Mouse (Mus musculus) kidney, adult 2 months (tissue): ENCODE data around the gene Rab3gap1. TPM values are rescaled to one million over a fixed set of nuclear protein-coding genes. Genes with fewer than 3 reads are reported as not detected.

ENCODE experiments used
- DNase-seq: peaks from one replicate; pipeline ENCODE4 v3.0.0; 2021
- H3K27ac ChIP-seq: fragments of 200-500 bp; 2 replicates; pipeline ENCODE4 v1.5.1; 2012; ENCODE audit warnings: low read depth, low read length, control low read depth, inconsistent platforms; ENCODE audit not compliant: insufficient read depth
- H3K27me3 ChIP-seq: fragments of 200-500 bp; replicated peaks from 2 replicates; pipeline ENCODE4 v1.6.1; 2012; ENCODE audit warnings: mild to moderate bottlenecking, moderate library complexity, low read length, inconsistent platforms; ENCODE audit not compliant: control insufficient read depth, insufficient read depth
- H3K36me3 ChIP-seq: fragments of 200-500 bp; 2 replicates; pipeline ENCODE4 v1.6.1; 2012; ENCODE audit warnings: mild to moderate bottlenecking, moderate library complexity, low read length, inconsistent platforms; ENCODE audit not compliant: control insufficient read depth, insufficient read depth
- H3K4me1 ChIP-seq: fragments of 200-500 bp; 2 replicates; pipeline ENCODE4 v1.6.1; 2011; ENCODE audit warnings: low read length; ENCODE audit not compliant: control insufficient read depth, insufficient read depth
- H3K4me3 ChIP-seq: fragments of 200-500 bp; 2 replicates; pipeline ENCODE4 v1.5.1; 2011; ENCODE audit warnings: mild to moderate bottlenecking, low read depth, low read length, control low read depth; ENCODE audit not compliant: insufficient read depth
- CTCF ChIP-seq: fragments of 200-500 bp; conservative IDR thresholded peaks from 2 replicates; pipeline ENCODE4 v1.5.1; 2011; ENCODE audit warnings: low read depth, mild to moderate bottlenecking, control low read depth, low read length, moderate library complexity, mixed read lengths; ENCODE audit not compliant: insufficient read depth, insufficient read length
- POLR2A ChIP-seq: fragments of 200-500 bp; IDR thresholded peaks from one replicate; pipeline ENCODE4 v1.6.1; 2011; ENCODE audit warnings: low read depth, low read length, control low read depth
- WGBS: fragments of 180-500 bp; shearing (Covaris S2); methylation state at CpG from one replicate; pipeline ENCODE4 v1.1.7; 2018; 5-methylcytosine and 5-hydroxymethylcytosine counted together
- polyA plus RNA-seq: library from polyadenylated mRNA; depleted of rRNA; stranded (reverse); fragments of >200 nt; gene quantifications from 2 replicates; pipeline ENCODE4 v1.2.3, GENCODE M21; 2012; rRNA removed

The Rab3gap1 gene
- polyA plus RNA-seq, 1 experiment = 16.4 TPM

DNA sequence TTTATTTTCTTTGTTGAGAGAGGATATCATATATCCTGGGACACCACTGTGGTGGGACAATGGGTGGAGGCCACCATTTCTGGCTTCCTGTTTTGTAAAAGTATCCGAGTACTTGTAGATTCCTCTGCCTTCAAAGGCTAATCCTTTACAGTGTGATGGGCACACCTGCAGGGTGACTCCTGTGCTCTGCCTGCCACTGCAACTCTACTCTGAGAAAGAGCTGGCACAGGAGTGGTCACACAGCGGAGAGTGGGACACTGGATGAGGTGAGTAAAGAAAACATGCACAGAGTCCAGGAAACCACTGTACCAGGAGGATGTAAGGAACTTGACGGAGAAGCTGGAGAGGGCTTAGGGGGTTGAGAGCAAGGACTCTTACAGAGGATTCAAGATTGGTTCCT is 113.7 kb downstream of the Rab3gap1 start:
- TF ChIP-seq POLR2A (no peak), CTCF (no peak)
- H3K4me1 ChIP-seq = no peaks in the 10 kb centered on the region
- no peak for DNase-seq
- H3K4me3 ChIP-seq = no peak overlapping the region
- WGBS = 82% methylated on average over 3 of the region's 3 CpGs
- no peaks in the 10 kb centered on the region for H3K27me3 ChIP-seq
- no peak overlapping the region for H3K27ac ChIP-seq
- no peaks in the 10 kb centered on the region for H3K36me3 ChIP-seq

DNA sequence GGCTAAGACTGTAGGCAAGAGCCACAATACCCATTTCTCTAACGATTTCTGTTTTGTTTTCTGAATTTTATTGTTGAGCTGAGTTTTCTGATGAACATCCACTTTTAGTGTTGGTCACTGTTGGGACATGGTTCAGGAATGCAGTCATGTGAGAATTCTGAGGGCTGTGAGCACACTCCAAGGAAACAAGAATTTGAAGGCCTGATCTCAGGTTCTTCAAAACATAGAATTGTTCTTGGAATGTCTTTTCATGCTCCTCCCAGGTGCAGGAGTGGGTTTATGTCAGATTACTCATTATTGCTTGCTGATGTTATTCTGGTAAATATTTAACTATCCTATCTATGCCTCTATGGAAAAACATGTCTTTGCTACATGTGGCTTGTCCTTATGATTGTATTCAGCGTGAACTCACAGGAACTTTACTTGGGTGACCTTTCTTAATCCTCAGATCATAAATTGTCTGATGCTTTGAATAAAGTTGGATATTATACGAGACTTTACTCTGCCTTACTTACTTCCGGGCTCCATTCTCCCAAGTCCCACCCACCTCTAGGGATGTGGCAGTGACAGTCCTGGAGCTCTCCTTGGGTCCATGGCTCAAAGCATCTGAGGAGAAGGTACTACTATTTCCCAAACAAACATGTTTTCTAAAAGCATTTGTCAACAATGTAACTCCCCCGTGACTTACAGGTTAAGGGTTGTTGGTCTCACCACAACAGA is 114.9 kb downstream of the Rab3gap1 start:
- 44% methylated on average over 5 of the region's 5 CpGs for WGBS
- TF ChIP-seq POLR2A (no peak), CTCF (no peak)
- peak; percentile 43 for DNase-seq
- Histone ChIP-seq H3K27ac (no peak overlapping the region), H3K36me3 (no peaks in the 10 kb centered on the region), H3K4me3 (no peak overlapping the region), H3K4me1 (no peaks in the 10 kb centered on the region), H3K27me3 (no peaks in the 10 kb centered on the region)

DNA sequence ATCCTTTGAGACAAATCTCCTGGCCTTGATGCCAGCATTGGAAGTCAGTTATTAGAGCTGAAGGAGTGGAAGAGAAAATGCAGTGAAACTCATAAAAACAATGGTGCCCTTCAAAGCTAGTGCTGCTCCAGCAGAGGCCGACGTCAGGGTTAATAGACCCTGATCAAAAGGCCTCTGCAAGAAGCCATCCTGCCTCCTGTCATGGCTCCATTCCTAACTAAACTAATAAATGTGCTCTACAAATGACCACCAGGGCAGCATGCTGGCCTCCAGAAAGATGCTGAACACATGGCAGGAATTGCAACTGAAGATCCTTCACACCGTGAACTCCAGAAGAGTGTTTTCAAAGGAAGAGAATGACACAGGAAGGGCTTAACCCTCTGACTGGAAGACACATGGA is 116.8 kb downstream of the Rab3gap1 start:
- Histone ChIP-seq H3K4me3 (no peak overlapping the region), H3K27ac (no peak overlapping the region), H3K36me3 (no peaks in the 10 kb centered on the region), H3K4me1 (peaks cover 4% of the 10 kb centered on the region; the same call in 1 of the 2 replicates), H3K27me3 (no peaks in the 10 kb centered on the region)
- no peak for DNase-seq
- TF ChIP-seq POLR2A (no peak), CTCF (no peak)
- 47% methylated on average over 3 of the region's 3 CpGs for WGBS

- Histone ChIP-seq H3K4me3 (no peak overlapping the region), H3K27ac (no peak overlapping the region), H3K36me3 (no peaks in the 10 kb centered on the region), H3K4me1 (peaks cover 4% of the 10 kb centered on the region; the same call in 1 of the 2 replicates), H3K27me3 (no peaks in the 10 kb centered on the region)
- no peak for TF ChIP-seq CTCF
- TF ChIP-seq POLR2A = no peak
- DNase-seq = no peak
- WGBS = 68% methylated on average over 3 of the region's 3 CpGs
Measured at GRCm38 (mm10) chr1:127988246-127988645, 119.7 kb downstream of the Rab3gap1 start.

DNA sequence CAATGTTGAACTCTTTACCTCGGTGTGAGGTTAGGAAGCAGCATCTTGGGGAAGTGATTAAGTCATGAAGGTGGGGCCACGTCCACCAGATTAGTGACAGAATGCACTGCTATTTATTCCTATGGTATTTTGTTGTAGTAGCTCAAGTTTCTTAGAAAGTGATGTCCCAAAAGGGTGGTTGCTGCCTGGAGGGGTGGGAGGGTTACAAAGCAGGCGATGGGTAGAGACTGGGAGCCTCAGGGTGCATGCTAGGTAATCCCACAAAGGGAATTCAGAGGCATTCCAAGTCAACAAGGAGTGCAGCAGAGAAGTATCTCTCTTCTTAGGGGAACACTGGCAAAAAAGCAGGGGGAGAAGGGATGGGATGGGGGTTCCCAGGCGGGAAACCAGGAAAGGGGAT is 120.8 kb downstream of the Rab3gap1 start:
- no peak overlapping the region for H3K27ac ChIP-seq
- 78% methylated on average over 4 of the region's 4 CpGs for WGBS
- H3K27me3 ChIP-seq = no peaks in the 10 kb centered on the region
- no peak overlapping the region for H3K4me3 ChIP-seq
- peaks cover 4% of the 10 kb centered on the region; the same call in 1 of the 2 replicates for H3K4me1 ChIP-seq
- no peaks in the 10 kb centered on the region for H3K36me3 ChIP-seq
- TF ChIP-seq POLR2A = no peak
- TF ChIP-seq CTCF = no peak
- no peak for DNase-seq

- TF ChIP-seq CTCF (no peak; the same call in 1 of the 2 replicates), POLR2A (no peak)
- no peak overlapping the region for H3K27ac ChIP-seq
- DNase-seq = peak; percentile 74
- H3K27me3 ChIP-seq = no peaks in the 10 kb centered on the region
- no peaks in the 10 kb centered on the region for H3K36me3 ChIP-seq
- WGBS = 67% methylated on average over 9 of the region's 9 CpGs
- no peak overlapping the region for H3K4me3 ChIP-seq
- peaks cover 4% of the 10 kb centered on the region; the same call in 1 of the 2 replicates for H3K4me1 ChIP-seq
Measured at GRCm38 (mm10) chr1:127989876-127990731, 121.5 kb downstream of the Rab3gap1 start.

Other genes starting within 250 kb of the Rab3gap1 start
- gene Tmem163, start 189.2 kb upstream of the Rab3gap1 start, polyA plus RNA-seq = 2.5 TPM in 2 replicates
- gene Acmsd, start 139.4 kb upstream of the Rab3gap1 start, polyA plus RNA-seq = 67.8 and 81.0 TPM in 2 replicates
- 12.7 and 14.7 TPM in 2 replicates for gene Ccnt2, start 94.6 kb upstream of the Rab3gap1 start, polyA plus RNA-seq
- gene Map3k19, start 13.7 kb upstream of the Rab3gap1 start, polyA plus RNA-seq = 0.05 TPM in 1 of 2 replicates, not detected in the other
- 1.2 and 1.3 TPM in 2 replicates for gene Zranb3, start 234.3 kb downstream of the Rab3gap1 start, polyA plus RNA-seq
- gene R3hdm1, start 234.5 kb downstream of the Rab3gap1 start, polyA plus RNA-seq = 28.6 and 29.5 TPM in 2 replicates